Comparison of ENCODE assay signal across 12 mouse cellular contexts in the genomic region with DNA sequence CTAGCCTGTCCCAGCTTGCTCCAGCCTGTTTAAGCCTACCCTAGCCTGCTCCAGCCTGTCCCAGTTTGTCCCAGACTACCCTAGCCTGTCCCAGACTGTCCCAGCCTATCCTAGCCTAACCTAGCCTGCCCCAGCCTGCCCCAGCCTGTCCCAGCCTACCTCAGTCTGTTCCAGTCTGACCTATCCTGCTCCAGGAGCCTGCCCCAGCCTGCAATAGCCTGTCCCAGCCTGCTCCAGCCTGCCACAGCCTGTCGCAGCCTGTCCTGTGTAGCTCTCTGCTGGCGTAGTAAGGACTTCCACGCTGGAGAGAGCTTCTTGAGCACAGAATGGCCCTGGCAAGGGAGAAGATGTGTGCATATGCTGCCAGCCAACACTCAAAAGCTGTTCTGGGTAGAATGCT.
DNase-seq lines count a peak whose midpoint lies in the region; ATAC-seq and TF ChIP-seq lines count a peak whose summit lies in the region.
"Had no signal": no experiment of that assay in that cellular context is flagged by ENCODE, and none has a peak within 500 bp of the region (broad histone marks: within the 10 kb centered on the region; RNA-seq: fewer than 3 reads in every experiment).

No protein-coding gene starts in this region.

- TF ChIP-seq CTCF in stomach, postnatal 0 days (IDR thresholded peaks at IDR 0.05; ENCODE audit: low read depth) = no peak

- WGBS in kidney, embryonic 14.5 days = 68% methylated on average over 3 of the region's 3 CpGs
- 57% methylated on average over 3 of the region's 3 CpGs for WGBS in stomach, postnatal 0 days

- H3K9ac ChIP-seq in kidney, embryonic 14.5 days (ENCODE audit: low read depth, low read length) = no peak overlapping the region
- H3K9ac ChIP-seq in stomach, postnatal 0 days (ENCODE audit: low read length) = no peak overlapping the region

- no peak overlapping the region for H3K4me2 ChIP-seq in kidney, embryonic 14.5 days (replicated peaks; ENCODE audit: low read depth, low read length)
- no peak overlapping the region for H3K4me2 ChIP-seq in stomach, postnatal 0 days (replicated peaks; ENCODE audit: low read depth)

- peak; percentile 71 for ATAC-seq in kidney, embryonic 14.5 days (ENCODE audit: low FRiP score, low TSS enrichment)
- ATAC-seq in stomach, postnatal 0 days (ENCODE audit: low FRiP score, low TSS enrichment) = 0 out of 2 replicates have a peak, but pooled peaks have one; percentile 18

- no peaks in the 10 kb centered on the region for H3K9me3 ChIP-seq in kidney, embryonic 14.5 days (ENCODE audit: control insufficient read depth, low read length)
- H3K9me3 ChIP-seq in stomach, postnatal 0 days (ENCODE audit: control insufficient read depth, low read length) = no peaks in the 10 kb centered on the region

- no peaks in the 10 kb centered on the region for H3K27me3 ChIP-seq in kidney, embryonic 14.5 days (ENCODE audit: control insufficient read depth, insufficient read depth, low read length)
- H3K27me3 ChIP-seq in stomach, postnatal 0 days (ENCODE audit: control insufficient read depth, insufficient read depth, low read length) = no peaks in the 10 kb centered on the region

- H3K4me1 ChIP-seq in kidney, embryonic 14.5 days (ENCODE audit: control insufficient read depth, insufficient read depth, low read length) = peaks cover 6% of the 10 kb centered on the region
- H3K4me1 ChIP-seq in stomach, postnatal 0 days (replicated peaks; ENCODE audit: control insufficient read depth, insufficient read depth) = no peaks in the 10 kb centered on the region

- no peak for TF ChIP-seq EP300 in stomach, postnatal 0 days (optimal IDR thresholded peaks at IDR 0.05)

- no peak overlapping the region for H3K27ac ChIP-seq in kidney, embryonic 14.5 days (ENCODE audit: low read depth, low read length)
- no peak overlapping the region for H3K27ac ChIP-seq in stomach, postnatal 0 days (replicated peaks)

- no peaks in the 10 kb centered on the region for H3K36me3 ChIP-seq in kidney, embryonic 14.5 days (ENCODE audit: control insufficient read depth, insufficient read depth, low read length)
- no peaks in the 10 kb centered on the region for H3K36me3 ChIP-seq in stomach, postnatal 0 days (ENCODE audit: control insufficient read depth, insufficient read depth, low read length)
- H3K36me3 ChIP-seq: G1E had no signal

- DNase-seq in kidney, postnatal 14 days = no peak
- DNase-seq in right cerebral cortex, postnatal 10 days (ENCODE audit: low spot score in 2 of 2) = peak; percentile 57 to 68
- DNase-seq in right cerebral cortex, adult 2 months (ENCODE audit: low spot score in 2 of 2) = no peak
- DNase-seq in layer of hippocampus, postnatal 36 days = peak; percentile 30 to 36
- DNase-seq in stomach, postnatal 0 days (ENCODE audit: low spot score) = no peak
- DNase-seq in embryo, embryonic 10 days (ENCODE audit: low spot score) = no peak
- DNase-seq in cerebellum, adult 11-12 months = no peak
- DNase-seq: adrenal gland, adult 8-10 months; cerebellum, adult 9-10 months; lung, postnatal 4 days had no signal

- H3K4me3 ChIP-seq in kidney, embryonic 14.5 days (ENCODE audit: low read length) = no peak overlapping the region
- H3K4me3 ChIP-seq in stomach, postnatal 0 days (ENCODE audit: low read depth, low read length) = no peak overlapping the region

Comparison
In these comparisons a context has a peak if more than half of its experiments do, and no peak if none do; other contexts are left out.
1. DNase-seq: peak in right cerebral cortex, postnatal 10 days (2 of 2) and layer of hippocampus, postnatal 36 days (2 of 2); none in kidney, postnatal 14 days (single experiment), right cerebral cortex, adult 2 months (0 of 2), stomach, postnatal 0 days (single experiment), embryo, embryonic 10 days (single experiment) and cerebellum, adult 11-12 months (single experiment).